Mouse (Mus musculus) heart, postnatal 14 days (tissue): ENCODE measurements at regions not wholly inside any gene's neighbourhood (a gene's known extent, or its start where the extent isn't known, plus 50 kb on each side); places are given as distances from the start of the nearest gene placed in this dataset.

Experiments used
- DNase-seq, 2 experiments: peaks; one replicate each; pipeline ENCODE4 v3.0.0; 2021 to 2022
- intact Hi-C: fragments of 180-260 bp; cut with DNase I; formaldehyde crosslinking; loops from one replicate; pipeline ENCODE4 v1.15.1; 2025

GRCm38 (mm10) chr9:47251160-47251559 is 252.6 kb downstream of the Gm4791 start:
- DNase-seq, result no peak
- intact Hi-C loops, result no loop called here

- no peak for DNase-seq
- intact Hi-C loops, result no loop called here
Observed at GRCm38 (mm10) chr9:47253836-47254657, 255.5 kb downstream of the Gm4791 start.

GRCm38 (mm10) chr9:47265946-47266490 is 264.0 kb upstream of the Cadm1 start:
- intact Hi-C loops, result no loop called here
- DNase-seq, result peak; percentile 66 to 74

GRCm38 (mm10) chr9:47276303-47277005 is 253.5 kb upstream of the Cadm1 start:
- intact Hi-C loops, result no loop called here
- peak; percentile 36 to 51 for DNase-seq

GRCm38 (mm10) chr9:47279410-47279809 is 250.6 kb upstream of the Cadm1 start:
- peak; percentile 8 to 23 for DNase-seq
- intact Hi-C loops, result no loop called here

GRCm38 (mm10) chr9:47280146-47280545 is 249.8 kb upstream of the Cadm1 start:
- DNase-seq, result peak; percentile 61 to 74
- intact Hi-C loops, result no loop called here

GRCm38 (mm10) chr9:47280598-47280997 is 249.4 kb upstream of the Cadm1 start:
- intact Hi-C loops, result no loop called here

GRCm38 (mm10) chr9:47283746-47284455 is 246.1 kb upstream of the Cadm1 start:
- no peak for DNase-seq
- intact Hi-C loops, result no loop called here

More at GRCm38 (mm10) chr9:47280598-47280997, 249.4 kb upstream of the Cadm1 start:
- DNase-seq, result no peak

GRCm38 (mm10) chr9:47286930-47287722 is 242.8 kb upstream of the Cadm1 start:
- no peak for DNase-seq
- intact Hi-C loops, result no loop called here

GRCm38 (mm10) chr9:47288587-47289199 is 241.3 kb upstream of the Cadm1 start:
- intact Hi-C loops, result no loop called here
- no peak for DNase-seq

GRCm38 (mm10) chr9:47300633-47301032 is 229.3 kb upstream of the Cadm1 start:
- intact Hi-C loops, result no loop called here
- no peak for DNase-seq

- DNase-seq, result no peak
- intact Hi-C loops, result no loop called here
Observed at GRCm38 (mm10) chr9:47307125-47307751, 222.7 kb upstream of the Cadm1 start.

- intact Hi-C loops, result no loop called here
- peak; percentile 68 to 73 for DNase-seq
Observed at GRCm38 (mm10) chr9:47307752-47308500, 222.0 kb upstream of the Cadm1 start.

- intact Hi-C loops, result no loop called here
- DNase-seq, result no peak
Observed at GRCm38 (mm10) chr9:47313433-47313832, 216.5 kb upstream of the Cadm1 start.

- intact Hi-C loops, result no loop called here
- no peak for DNase-seq
Observed at GRCm38 (mm10) chr9:47314236-47314635, 215.7 kb upstream of the Cadm1 start.

GRCm38 (mm10) chr9:47320345-47320744 is 209.6 kb upstream of the Cadm1 start:
- intact Hi-C loops, result no loop called here
- no peak for DNase-seq

- no peak for DNase-seq
- intact Hi-C loops, result no loop called here
Observed at GRCm38 (mm10) chr9:47321106-47321789, 208.7 kb upstream of the Cadm1 start.

GRCm38 (mm10) chr9:47322293-47322692 is 207.7 kb upstream of the Cadm1 start:
- DNase-seq, result no peak
- intact Hi-C loops, result no loop called here
